ENCODE assay signal across 9 mouse cellular contexts in the genomic region with DNA sequence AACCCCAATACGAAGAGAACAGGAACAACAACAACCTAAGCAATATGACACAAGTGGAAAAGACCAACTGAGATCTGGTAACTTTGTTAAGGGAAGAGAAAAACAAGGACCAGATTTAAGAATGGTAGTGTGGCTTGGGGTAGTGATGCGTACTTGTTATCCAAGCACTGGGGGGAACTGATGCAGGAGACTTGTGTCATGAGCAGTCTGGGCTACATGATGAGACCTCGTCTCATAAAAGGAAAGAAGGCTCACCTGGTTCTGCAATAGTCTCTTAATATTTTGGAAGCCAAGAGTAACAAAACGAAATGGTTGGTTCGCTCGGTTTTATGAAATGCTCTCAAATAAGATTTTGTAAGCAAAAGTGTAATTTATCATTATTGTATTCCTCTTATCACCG. TPM values are rescaled to one million over a fixed set of nuclear protein-coding genes. Genes with fewer than 3 reads are reported as not detected.
DNase-seq lines count a peak whose midpoint lies in the region; ATAC-seq and TF ChIP-seq lines count a peak whose summit lies in the region.
"Had no signal": no experiment of that assay in that cellular context is flagged by ENCODE, and none has a peak within 500 bp of the region (broad histone marks: within the 10 kb centered on the region; RNA-seq: fewer than 3 reads in every experiment).

No protein-coding gene starts in this region.

- ATAC-seq in heart, postnatal 0 days (ENCODE audit: insufficient read depth, low read depth), result no peak
- no peak for ATAC-seq in hindbrain, embryonic 15.5 days (ENCODE audit: low FRiP score, low read depth)
- ATAC-seq in midbrain, embryonic 14.5 days (ENCODE audit: low FRiP score, low TSS enrichment), result no peak

- no peak for TF ChIP-seq EP300 in heart, postnatal 0 days (IDR thresholded peaks at IDR 0.05; ENCODE audit: low read depth)

- intact Hi-C loops in heart, postnatal 14 days (cut with DNase I), result no loop called here

- H3K4me1 ChIP-seq in heart, postnatal 0 days (ENCODE audit: control insufficient read depth, insufficient read depth), result peaks cover 8% of the 10 kb centered on the region
- peaks cover 2% of the 10 kb centered on the region; the same call in 1 of the 2 replicates for H3K4me1 ChIP-seq in brown adipose tissue, adult 24 weeks (ENCODE audit: control insufficient read depth, insufficient read depth, insufficient read length, low read length)
- peaks cover 10% of the 10 kb centered on the region for H3K4me1 ChIP-seq in hindbrain, embryonic 15.5 days (replicated peaks)
- peaks cover 5% of the 10 kb centered on the region; the same call in 1 of the 2 replicates for H3K4me1 ChIP-seq in midbrain, embryonic 14.5 days (ENCODE audit: control insufficient read depth, insufficient read depth, low read length)

- peak overlapping the region; percentile 91 for H3K27ac ChIP-seq in heart, postnatal 0 days (ENCODE audit: low read depth)
- H3K27ac ChIP-seq in brown adipose tissue, adult 24 weeks (replicated peaks; ENCODE audit: low read depth, low read length), result no peak overlapping the region
- H3K27ac ChIP-seq in hindbrain, embryonic 15.5 days (replicated peaks), result peak overlapping the region; percentile 97
- peak overlapping the region; percentile 95 for H3K27ac ChIP-seq in midbrain, embryonic 14.5 days (replicated peaks; ENCODE audit: low read depth, low read length)

- peak overlapping the region; percentile 65 for H3K4me3 ChIP-seq in heart, postnatal 0 days (ENCODE audit: low read depth, low read length)
- H3K4me3 ChIP-seq in brown adipose tissue, adult 24 weeks (ENCODE audit: insufficient read depth, low read depth, low read length), result peak overlapping the region; percentile 84
- peak overlapping the region; percentile 58 for H3K4me3 ChIP-seq in hindbrain, embryonic 15.5 days
- H3K4me3 ChIP-seq in midbrain, embryonic 14.5 days (replicated peaks; ENCODE audit: low read depth, low read length), result peak overlapping the region; percentile 46

- H3K36me3 ChIP-seq in heart, postnatal 0 days (replicated peaks; ENCODE audit: control insufficient read depth, insufficient read depth, low read length), result peaks cover 6% of the 10 kb centered on the region; the same call in 1 of the 2 replicates
- H3K36me3 ChIP-seq in hindbrain, embryonic 15.5 days, result no peaks in the 10 kb centered on the region
- H3K36me3 ChIP-seq in midbrain, embryonic 14.5 days (ENCODE audit: control insufficient read depth, insufficient read depth, low read length), result no peaks in the 10 kb centered on the region

- H3K27me3 ChIP-seq in heart, postnatal 0 days (ENCODE audit: control insufficient read depth, insufficient read depth, low read length), result no peaks in the 10 kb centered on the region
- H3K27me3 ChIP-seq in hindbrain, embryonic 15.5 days, result 0 out of 2 replicates have a peak, but pooled peaks cover 2% of the 10 kb centered on the region
- no peaks in the 10 kb centered on the region for H3K27me3 ChIP-seq in midbrain, embryonic 14.5 days (ENCODE audit: control insufficient read depth, insufficient read depth, low read length)
- H3K27me3 ChIP-seq: Patski had no signal

- H3K4me2 ChIP-seq in heart, postnatal 0 days (ENCODE audit: low read depth, low read length), result peak overlapping the region; percentile 69
- peak overlapping the region; percentile 80 for H3K4me2 ChIP-seq in hindbrain, embryonic 15.5 days
- H3K4me2 ChIP-seq in midbrain, embryonic 14.5 days (ENCODE audit: low read length), result peak overlapping the region; percentile 56

- 43% methylated on average over 7 of the region's 7 CpGs for WGBS in heart, postnatal 0 days
- 45% methylated on average over 7 of the region's 7 CpGs for WGBS in hindbrain, embryonic 15.5 days
- WGBS in midbrain, embryonic 14.5 days, result 40% methylated on average over 7 of the region's 7 CpGs

- no peak for DNase-seq in heart, postnatal 0 days (ENCODE audit: low spot score)
- no peak for DNase-seq in heart, postnatal 14 days
- DNase-seq in midbrain, embryonic 14.5 days, result no peak
- no peak for DNase-seq in right cerebral cortex, postnatal 25 days
- DNase-seq in thymus, postnatal 4 days, result no peak
- DNase-seq in B cell, adult 2 months, result no peak

- TF ChIP-seq CTCF in heart, postnatal 0 days (IDR thresholded peaks at IDR 0.05; ENCODE audit: low read depth), result no peak

- H3K9ac ChIP-seq in heart, postnatal 0 days (replicated peaks; ENCODE audit: low read depth, low read length), result peak overlapping the region; percentile 78
- H3K9ac ChIP-seq in hindbrain, embryonic 15.5 days, result peak overlapping the region; percentile 88
- H3K9ac ChIP-seq in midbrain, embryonic 14.5 days (replicated peaks; ENCODE audit: low read length), result peak overlapping the region; percentile 72

- no peaks in the 10 kb centered on the region for H3K9me3 ChIP-seq in heart, postnatal 0 days (replicated peaks; ENCODE audit: control insufficient read depth, low read length)
- no peaks in the 10 kb centered on the region for H3K9me3 ChIP-seq in hindbrain, embryonic 15.5 days
- H3K9me3 ChIP-seq in midbrain, embryonic 14.5 days (ENCODE audit: control insufficient read depth, low read length), result no peaks in the 10 kb centered on the region

RNA-seq across cellular contexts. Expression of gene Rab6a, which starts 25.0 kb away (rescaled TPM):
- 66.0 and 87.6 TPM in 2 replicates for total RNA-seq in heart, postnatal 0 days (2014; rRNA removed; ENCODE audit: low replicate concordance)
- polyA plus RNA-seq in heart, postnatal 0 days (2015; fragmentation: Nextera tagmentation; extraction: Ambion mirVana), result 73.8 and 78.1 TPM in 2 replicates
- total RNA-seq in heart, postnatal 14 days (2021), result 10 to 100 TPM; 66.0 to 67.1 TPM
- polyA plus RNA-seq in brown adipose tissue, adult 24 weeks (2012; ENCODE audit: insufficient read depth, insufficient read length, missing spikeins), result 56.8 and 70.0 TPM in 2 replicates
- polyA plus RNA-seq in hindbrain, embryonic 15.5 days (2015; fragmentation: Nextera tagmentation; extraction: Ambion mirVana), result 274 and 283 TPM in 2 replicates
- polyA plus RNA-seq in midbrain, embryonic 14.5 days (2014; fragmentation: Nextera tagmentation; extraction: Ambion mirVana), result 272 and 300 TPM in 2 replicates

RNA-seq across cellular contexts. Expression of gene Mrpl48, which starts 25.9 kb away (rescaled TPM):
- 32.6 and 54.8 TPM in 2 replicates for total RNA-seq in heart, postnatal 0 days (2014; rRNA removed; ENCODE audit: low replicate concordance)
- polyA plus RNA-seq in heart, postnatal 0 days (2015; fragmentation: Nextera tagmentation; extraction: Ambion mirVana), result 119 and 121 TPM in 2 replicates
- 10 to 100 TPM; 65.9 to 70.4 TPM for total RNA-seq in heart, postnatal 14 days (2021)
- 125 and 158 TPM in 2 replicates for polyA plus RNA-seq in brown adipose tissue, adult 24 weeks (2012; ENCODE audit: insufficient read depth, insufficient read length, missing spikeins)
- 81.4 and 83.6 TPM in 2 replicates for polyA plus RNA-seq in hindbrain, embryonic 15.5 days (2015; fragmentation: Nextera tagmentation; extraction: Ambion mirVana)
- polyA plus RNA-seq in midbrain, embryonic 14.5 days (2014; fragmentation: Nextera tagmentation; extraction: Ambion mirVana), result 91.3 and 95.9 TPM in 2 replicates

RNA-seq across cellular contexts. Expression of gene Coa4, which starts 45.4 kb away (rescaled TPM):
- 4.3 and 9.0 TPM in 2 replicates for total RNA-seq in heart, postnatal 0 days (2014; rRNA removed; ENCODE audit: low replicate concordance)
- 21.1 and 26.5 TPM in 2 replicates for polyA plus RNA-seq in heart, postnatal 0 days (2015; fragmentation: Nextera tagmentation; extraction: Ambion mirVana)
- 10 to 100 TPM; 13.0 to 13.3 TPM for total RNA-seq in heart, postnatal 14 days (2021)
- polyA plus RNA-seq in brown adipose tissue, adult 24 weeks (2012; ENCODE audit: insufficient read depth, insufficient read length, missing spikeins), result 6.4 and 11.6 TPM in 2 replicates
- 15.8 and 17.8 TPM in 2 replicates for polyA plus RNA-seq in hindbrain, embryonic 15.5 days (2015; fragmentation: Nextera tagmentation; extraction: Ambion mirVana)
- 16.5 and 16.6 TPM in 2 replicates for polyA plus RNA-seq in midbrain, embryonic 14.5 days (2014; fragmentation: Nextera tagmentation; extraction: Ambion mirVana)
